Mouse (Mus musculus): ENCODE results near the gene 4632433K11Rik. TPM values are rescaled to one million over a fixed set of nuclear protein-coding genes. Genes with fewer than 3 reads are reported as not detected.
A peak's percentile ranks its signal among the peaks of the same experiment; 100 is the strongest.

Gene 4632433K11Rik
- polyA plus RNA-seq, 1 experiment from 2014 or later = not detected

DNA sequence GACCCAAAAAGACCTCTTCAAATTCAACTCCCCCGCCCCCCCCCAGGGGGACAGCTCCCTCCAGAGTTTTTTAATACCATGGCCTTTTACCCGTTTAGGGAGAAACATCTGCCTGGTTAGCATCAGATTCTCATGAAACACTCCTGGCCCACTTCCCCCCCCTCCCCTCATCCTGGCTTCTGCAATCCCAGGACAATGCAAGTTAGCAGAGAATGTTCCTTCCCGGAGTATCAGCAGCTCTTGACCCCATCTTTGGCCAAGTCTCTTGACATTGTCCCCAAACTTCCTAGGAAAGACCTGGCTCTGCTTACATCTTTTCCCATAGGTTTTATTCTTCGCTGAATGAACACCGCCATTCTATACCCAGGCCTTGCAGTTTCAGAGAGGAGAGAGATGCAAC is 12.7 kb upstream of the 4632433K11Rik start:
- no peak for ATAC-seq (ENCODE audit: low FRiP score)
- Histone ChIP-seq H3K4me3 (replicated peaks) (peak overlapping the region; percentile 84), H3K9ac (replicated peaks) (peak overlapping the region; percentile 97), H3K27me3 (replicated peaks) (no peaks in the 10 kb centered on the region), H3K9me3 (replicated peaks) (no peaks in the 10 kb centered on the region), H3K36me3 (peaks cover 25% of the 10 kb centered on the region), H3K27ac (replicated peaks) (peak overlapping the region; percentile 94), H3K4me1 (peaks cover 34% of the 10 kb centered on the region), H3K4me2 (peak overlapping the region; percentile 82)
- WGBS = 46% methylated on average over 5 of the region's 5 CpGs

DNA sequence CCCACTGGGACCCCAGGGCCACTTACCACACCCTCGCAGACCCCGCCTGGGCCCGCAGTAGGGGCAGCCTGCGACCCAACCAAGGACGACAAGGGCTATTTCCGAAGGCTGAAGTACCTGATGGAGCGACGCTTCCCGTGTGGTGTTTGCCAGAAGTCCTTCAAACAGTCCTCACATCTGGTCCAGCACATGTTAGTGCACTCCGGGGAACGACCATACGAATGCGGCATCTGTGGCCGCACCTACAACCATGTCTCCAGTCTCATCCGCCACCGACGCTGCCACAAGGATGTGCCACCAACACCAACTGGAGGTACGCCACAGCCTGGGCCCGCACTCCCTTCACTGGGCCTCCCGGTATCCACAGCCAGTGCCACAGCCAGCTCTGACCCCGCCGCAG is 4.4 kb upstream of the 4632433K11Rik start:
- H3K4me2 ChIP-seq = no peak overlapping the region
- no peaks in the 10 kb centered on the region for H3K4me1 ChIP-seq
- no peaks in the 10 kb centered on the region for H3K27me3 ChIP-seq (replicated peaks)
- H3K36me3 ChIP-seq = peaks cover 75% of the 10 kb centered on the region
- WGBS = 94% methylated on average over 22 of the region's 22 CpGs
- H3K4me3 ChIP-seq (replicated peaks) = no peak overlapping the region
- H3K9me3 ChIP-seq (replicated peaks) = peaks cover 24% of the 10 kb centered on the region
- no peak overlapping the region for H3K9ac ChIP-seq (replicated peaks)
- H3K27ac ChIP-seq (replicated peaks) = no peak overlapping the region
- no peak; the same call in 1 of the 2 replicates for ATAC-seq (ENCODE audit: low FRiP score)

- no peaks in the 10 kb centered on the region for H3K27me3 ChIP-seq (replicated peaks)
- 90% methylated on average over 21 of the region's 21 CpGs for WGBS
- H3K4me1 ChIP-seq = no peaks in the 10 kb centered on the region
- H3K36me3 ChIP-seq = peaks cover 77% of the 10 kb centered on the region
- no peak overlapping the region for H3K9ac ChIP-seq (replicated peaks)
- H3K27ac ChIP-seq (replicated peaks) = no peak overlapping the region
- no peak overlapping the region for H3K4me3 ChIP-seq (replicated peaks)
- no peak overlapping the region for H3K4me2 ChIP-seq
- H3K9me3 ChIP-seq (replicated peaks) = peaks cover 24% of the 10 kb centered on the region
- ATAC-seq (ENCODE audit: low FRiP score) = no peak
Measured at GRCm38 (mm10) chr7:5029946-5030345, 4.0 kb upstream of the 4632433K11Rik start.

GRCm38 (mm10) chr7:5030554-5031275 is 3.2 kb upstream of the 4632433K11Rik start:
- Histone ChIP-seq H3K4me2 (no peak overlapping the region), H3K4me1 (no peaks in the 10 kb centered on the region), H3K27ac (replicated peaks) (no peak overlapping the region), H3K36me3 (peaks cover 78% of the 10 kb centered on the region), H3K4me3 (replicated peaks) (no peak overlapping the region; the same call in 1 of the 2 replicates), H3K27me3 (replicated peaks) (no peaks in the 10 kb centered on the region), H3K9me3 (replicated peaks) (peaks cover 24% of the 10 kb centered on the region), H3K9ac (replicated peaks) (no peak overlapping the region)
- ATAC-seq (ENCODE audit: low FRiP score) = 0 out of 2 replicates have a peak, but pooled peaks have one; percentile 15
- 83% methylated on average over 63 of the region's 63 CpGs for WGBS

GRCm38 (mm10) chr7:5031496-5031895 is 2.4 kb upstream of the 4632433K11Rik start:
- no peaks in the 10 kb centered on the region for H3K27me3 ChIP-seq (replicated peaks)
- no peak overlapping the region for H3K9ac ChIP-seq (replicated peaks)
- H3K4me3 ChIP-seq (replicated peaks) = no peak overlapping the region
- H3K4me2 ChIP-seq = no peak overlapping the region
- H3K4me1 ChIP-seq = no peaks in the 10 kb centered on the region
- H3K36me3 ChIP-seq = peaks cover 81% of the 10 kb centered on the region
- no peak overlapping the region for H3K27ac ChIP-seq (replicated peaks)
- peaks cover 24% of the 10 kb centered on the region for H3K9me3 ChIP-seq (replicated peaks)
- 81% methylated on average over 46 of the region's 46 CpGs for WGBS
- ATAC-seq (ENCODE audit: low FRiP score) = no peak

- H3K36me3 ChIP-seq = peaks cover 50% of the 10 kb centered on the region
Measured at GRCm38 (mm10) chr7:5035628-5036027, 1.7 kb downstream of the 4632433K11Rik start.

GRCm38 (mm10) chr7:5036136-5036535 is 2.2 kb downstream of the 4632433K11Rik start:
- Histone ChIP-seq H3K27ac (replicated peaks) (no peak overlapping the region), H3K4me3 (replicated peaks) (no peak overlapping the region), H3K36me3 (peaks cover 45% of the 10 kb centered on the region), H3K9ac (replicated peaks) (no peak overlapping the region), H3K9me3 (replicated peaks) (peaks cover 5% of the 10 kb centered on the region), H3K4me2 (no peak overlapping the region), H3K4me1 (peaks cover 22% of the 10 kb centered on the region), H3K27me3 (replicated peaks) (no peaks in the 10 kb centered on the region)
- no peak for ATAC-seq (ENCODE audit: low FRiP score)
- WGBS = 96% methylated on average over 9 of the region's 9 CpGs

More at GRCm38 (mm10) chr7:5035628-5036027, 1.7 kb downstream of the 4632433K11Rik start:
- Histone ChIP-seq H3K9ac (replicated peaks) (no peak overlapping the region), H3K4me3 (replicated peaks) (no peak overlapping the region), H3K4me2 (no peak overlapping the region), H3K27me3 (replicated peaks) (no peaks in the 10 kb centered on the region), H3K4me1 (peaks cover 22% of the 10 kb centered on the region), H3K27ac (replicated peaks) (no peak overlapping the region), H3K9me3 (replicated peaks) (peaks cover 10% of the 10 kb centered on the region)
- no peak for ATAC-seq (ENCODE audit: low FRiP score)
- WGBS = 97% methylated on average over 17 of the region's 17 CpGs

DNA sequence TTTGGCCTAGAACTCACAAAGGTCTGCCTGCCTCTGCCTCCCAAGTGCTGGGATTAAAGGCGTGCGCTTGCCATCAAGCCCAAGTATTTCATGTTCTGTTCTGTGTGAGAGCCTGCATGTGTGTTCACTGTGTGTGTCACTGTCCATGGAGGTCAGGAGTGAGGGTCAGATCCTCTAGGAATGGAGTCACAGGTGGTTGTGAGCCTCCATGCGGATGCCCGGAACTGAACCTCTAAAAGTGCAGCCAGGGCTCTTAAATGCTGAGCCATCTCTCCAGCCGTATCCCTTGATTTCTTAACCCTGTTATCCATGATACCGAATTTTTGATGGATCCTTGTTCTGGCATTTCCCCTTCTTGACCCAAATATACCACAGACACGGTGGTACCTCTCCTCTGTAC is 3.1 kb downstream of the 4632433K11Rik start:
- 94% methylated on average over 7 of the region's 7 CpGs for WGBS
- peaks cover 22% of the 10 kb centered on the region for H3K4me1 ChIP-seq
- H3K9ac ChIP-seq (replicated peaks) = no peak overlapping the region
- 0 out of 2 replicates have a peak overlapping the region, but pooled peaks have one; percentile 99 for H3K27ac ChIP-seq (replicated peaks)
- no peaks in the 10 kb centered on the region for H3K27me3 ChIP-seq (replicated peaks)
- H3K4me2 ChIP-seq = peak overlapping the region; percentile 68
- peak overlapping the region; percentile 61; the same call in 1 of the 2 replicates for H3K4me3 ChIP-seq (replicated peaks)
- no peak for ATAC-seq (ENCODE audit: low FRiP score)
- H3K36me3 ChIP-seq = peaks cover 36% of the 10 kb centered on the region
- no peaks in the 10 kb centered on the region for H3K9me3 ChIP-seq (replicated peaks)

- 81% methylated on average over 8 of the region's 8 CpGs for whole genome bisulfite sequencing
Measured at GRCm38 (mm10) chr7:5037467-5037866, 3.5 kb downstream of the 4632433K11Rik start.

GRCm38 (mm10) chr7:5038109-5038732 is 4.3 kb downstream of the 4632433K11Rik start, which contains the start of gene Zfp784:
Gene Zfp784, minus strand, starts transcription at chr7:5038446.
- Histone ChIP-seq H3K9me3 (replicated peaks) (no peaks in the 10 kb centered on the region), H3K27ac (replicated peaks) (peak within 1 kb of the TSS; percentile 99), H3K4me1 (peaks cover 22% of the 10 kb centered on the region), H3K4me2 (peak within 1 kb of the TSS; percentile 68), H3K9ac (replicated peaks) (peak within 1 kb of the TSS; percentile 74), H3K27me3 (replicated peaks) (no peaks in the 10 kb centered on the region), H3K36me3 (peaks cover 24% of the 10 kb centered on the region), H3K4me3 (replicated peaks) (peak within 1 kb of the TSS; percentile 61)
- WGBS = under 1% methylated on average over 48 of the region's 48 CpGs
- ATAC-seq (ENCODE audit: low FRiP score) = peak; percentile 94

More at GRCm38 (mm10) chr7:5037467-5037866, 3.5 kb downstream of the 4632433K11Rik start:
- H3K9ac ChIP-seq (replicated peaks) = 0 out of 2 replicates have a peak overlapping the region, but pooled peaks have one; percentile 74
- H3K4me2 ChIP-seq = peak overlapping the region; percentile 68
- H3K27me3 ChIP-seq (replicated peaks) = no peaks in the 10 kb centered on the region
- peak overlapping the region; percentile 99 for H3K27ac ChIP-seq (replicated peaks)
- peaks cover 32% of the 10 kb centered on the region for H3K36me3 ChIP-seq
- peak overlapping the region; percentile 61 for H3K4me3 ChIP-seq (replicated peaks)
- no peaks in the 10 kb centered on the region for H3K9me3 ChIP-seq (replicated peaks)
- no peak for ATAC-seq (ENCODE audit: low FRiP score)
- peaks cover 22% of the 10 kb centered on the region for H3K4me1 ChIP-seq

DNA sequence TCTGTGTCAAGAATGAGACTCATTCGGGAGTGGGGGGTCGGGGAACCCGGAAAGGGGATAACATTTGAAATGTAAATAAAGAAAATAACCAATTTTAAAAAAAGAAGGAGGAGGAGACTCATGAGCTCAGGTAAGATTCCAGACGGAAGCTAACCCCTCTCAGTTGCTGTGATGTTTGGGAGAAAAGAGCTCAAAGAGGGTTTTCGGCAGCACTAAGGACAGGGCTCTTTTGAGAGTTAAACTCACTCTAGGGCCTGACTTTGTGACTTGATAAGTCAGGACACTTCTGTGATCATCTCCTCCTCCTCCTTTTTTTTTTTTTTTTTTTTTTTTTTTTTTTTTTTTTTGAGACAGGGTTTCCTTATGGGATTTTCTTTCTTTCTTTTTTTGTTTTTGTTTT is 5.0 kb downstream of the 4632433K11Rik start:
- no peak for ATAC-seq (ENCODE audit: low FRiP score)
- Histone ChIP-seq H3K27ac (replicated peaks) (peak overlapping the region; percentile 99), H3K4me3 (replicated peaks) (peak overlapping the region; percentile 61), H3K9me3 (replicated peaks) (no peaks in the 10 kb centered on the region), H3K9ac (replicated peaks) (peak overlapping the region; percentile 74), H3K27me3 (replicated peaks) (no peaks in the 10 kb centered on the region), H3K4me2 (peak overlapping the region; percentile 68), H3K4me1 (peaks cover 22% of the 10 kb centered on the region), H3K36me3 (peaks cover 17% of the 10 kb centered on the region)
- 34% methylated on average over 5 of the region's 5 CpGs for WGBS
